Mouse (Mus musculus) testis, adult 2 months (tissue): ENCODE data around the gene Pfkp. TPM values are rescaled to one million over a fixed set of nuclear protein-coding genes. Genes with fewer than 3 reads are reported as not detected.

Experiments used
- H3K27ac ChIP-seq: fragments of 200-500 bp; 2 replicates; pipeline ENCODE4 v1.5.1; 2012; ENCODE audit warnings: low read depth, low read length; ENCODE audit not compliant: control insufficient read depth, insufficient read depth
- H3K27me3 ChIP-seq: fragments of 200-500 bp; 2 replicates; pipeline ENCODE4 v1.6.1; 2012; ENCODE audit warnings: mild to moderate bottlenecking, low read length, moderate library complexity; ENCODE audit not compliant: control insufficient read depth, insufficient read depth
- H3K36me3 ChIP-seq: fragments of 200-500 bp; 2 replicates; pipeline ENCODE4 v1.6.1; 2012; ENCODE audit warnings: mild to moderate bottlenecking, low read length; ENCODE audit not compliant: control insufficient read depth, insufficient read depth
- H3K4me1 ChIP-seq: fragments of 200-500 bp; 2 replicates; pipeline ENCODE4 v1.6.1; 2012; ENCODE audit warnings: low read length; ENCODE audit not compliant: control insufficient read depth, insufficient read depth
- H3K4me3 ChIP-seq: fragments of 200-500 bp; 2 replicates; pipeline ENCODE4 v1.5.1; 2012; ENCODE audit warnings: low read depth, mild to moderate bottlenecking, low read length, moderate library complexity, mixed read lengths; ENCODE audit not compliant: control insufficient read depth
- CTCF ChIP-seq: fragments of 200-500 bp; IDR thresholded peaks from 2 replicates; pipeline ENCODE4 v1.5.1; 2012; ENCODE audit warnings: low read depth, mild to moderate bottlenecking, inconsistent platforms, low read length, moderate library complexity; ENCODE audit not compliant: control insufficient read depth, insufficient read depth, insufficient replicate concordance
- POLR2A ChIP-seq: fragments of 200-500 bp; IDR thresholded peaks from 2 replicates; pipeline ENCODE4 v1.6.1; 2012; ENCODE audit warnings: low read depth, mild to moderate bottlenecking, inconsistent platforms, low read length, moderate library complexity; ENCODE audit not compliant: control insufficient read depth
- polyA plus RNA-seq: library from polyadenylated mRNA; depleted of rRNA; stranded (reverse); fragments of >200 nt; gene quantifications from 2 replicates; pipeline ENCODE4 v1.2.3, GENCODE M21; 2012; rRNA removed

Gene Pfkp
- 133 and 158 TPM in 2 replicates for polyA plus RNA-seq

DNA sequence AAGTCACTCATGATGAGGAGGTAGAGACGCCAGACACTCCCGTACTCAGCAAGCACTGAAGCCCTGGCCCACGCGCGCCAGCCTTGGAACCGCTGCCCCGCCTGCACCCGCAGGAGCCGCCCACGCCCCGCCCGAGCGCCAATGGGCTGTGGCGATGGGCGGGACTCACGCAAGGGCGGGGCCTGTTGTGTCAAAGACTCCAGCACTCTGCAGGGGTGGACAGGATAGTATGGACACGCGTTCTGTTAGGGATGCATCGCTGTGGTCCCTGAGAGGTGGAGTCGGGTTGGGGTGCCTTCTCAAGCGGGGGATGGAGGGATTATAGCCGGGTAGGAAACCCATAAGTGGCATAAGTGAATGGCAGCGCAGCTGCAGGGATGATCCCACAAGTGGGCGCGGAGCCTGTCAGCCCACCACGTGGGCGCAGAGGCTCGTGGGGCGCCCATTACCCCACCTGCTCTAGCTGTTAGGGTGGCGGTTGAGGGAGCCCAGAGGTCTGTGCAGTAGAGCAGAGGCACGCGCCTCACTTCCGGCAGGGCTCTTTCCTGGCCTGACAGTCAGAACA is at the start of gene Pfkp:
Gene Pfkp (minus strand): TSS at position 109 of the 565 bp plus-strand sequence.
- H3K27ac ChIP-seq, result peak within 1 kb of the TSS; percentile 93
- H3K4me1 ChIP-seq, result peaks cover 27% of the 10 kb centered on the region

DNA sequence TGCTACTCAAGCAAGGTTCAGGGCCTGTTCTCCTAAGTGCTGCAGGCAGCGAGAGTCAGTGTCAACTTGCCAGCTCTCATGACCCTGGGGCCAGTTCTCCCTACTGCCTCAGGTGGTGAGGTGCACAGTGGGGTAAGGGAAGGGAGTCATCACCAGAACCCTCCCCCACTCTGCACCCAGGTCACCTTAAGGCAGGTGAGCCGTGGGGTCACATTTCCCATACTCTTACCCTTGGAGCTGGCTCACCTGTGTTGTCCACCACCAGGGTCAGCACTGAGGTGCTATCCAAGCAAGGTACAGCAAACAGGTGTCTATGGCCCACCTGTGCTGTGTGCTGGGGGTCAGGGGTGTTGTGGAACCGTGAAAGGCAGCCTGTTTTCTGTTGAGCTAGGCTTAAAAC is 42.0 kb upstream of the Pfkp start:
- no peak overlapping the region for H3K4me3 ChIP-seq
- H3K4me1 ChIP-seq, result peaks cover 2% of the 10 kb centered on the region; the same call in 1 of the 2 replicates
- no peaks in the 10 kb centered on the region for H3K27me3 ChIP-seq
- TF ChIP-seq CTCF (no peak), POLR2A (no peak)
- H3K27ac ChIP-seq, result no peak overlapping the region
- no peaks in the 10 kb centered on the region for H3K36me3 ChIP-seq

More for the DNA sequence above, at the start of gene Pfkp:
- Histone ChIP-seq H3K4me3 (peak within 1 kb of the TSS; percentile 91), H3K36me3 (no peaks in the 10 kb centered on the region), H3K27me3 (no peaks in the 10 kb centered on the region)
- TF ChIP-seq CTCF (no peak), POLR2A (peak; percentile 65)

DNA sequence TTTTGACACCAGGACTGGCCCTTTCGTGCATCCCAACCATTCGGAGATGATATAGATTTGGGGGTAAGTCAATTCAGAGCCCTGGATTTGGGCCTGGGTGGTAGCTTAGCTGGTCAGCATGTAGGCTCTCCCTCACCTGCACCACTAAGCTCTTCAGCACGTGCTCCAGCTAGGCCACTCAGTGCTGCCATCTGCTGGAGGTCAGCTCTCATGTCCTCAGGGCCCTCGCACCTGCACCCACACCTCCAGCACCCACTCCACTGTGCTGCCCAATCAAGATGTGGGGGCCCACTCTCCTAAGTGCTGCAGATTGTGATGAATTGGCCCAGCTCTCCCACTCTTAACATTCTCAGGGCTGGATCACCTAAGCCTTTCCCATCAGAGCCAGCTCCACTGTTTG is 41.4 kb upstream of the Pfkp start:
- Histone ChIP-seq H3K4me3 (no peak overlapping the region), H3K27ac (no peak overlapping the region), H3K27me3 (no peaks in the 10 kb centered on the region), H3K4me1 (peaks cover 2% of the 10 kb centered on the region; the same call in 1 of the 2 replicates), H3K36me3 (no peaks in the 10 kb centered on the region)
- TF ChIP-seq CTCF (peak; percentile 93; the same call in 1 of the 2 replicates), POLR2A (no peak)

DNA sequence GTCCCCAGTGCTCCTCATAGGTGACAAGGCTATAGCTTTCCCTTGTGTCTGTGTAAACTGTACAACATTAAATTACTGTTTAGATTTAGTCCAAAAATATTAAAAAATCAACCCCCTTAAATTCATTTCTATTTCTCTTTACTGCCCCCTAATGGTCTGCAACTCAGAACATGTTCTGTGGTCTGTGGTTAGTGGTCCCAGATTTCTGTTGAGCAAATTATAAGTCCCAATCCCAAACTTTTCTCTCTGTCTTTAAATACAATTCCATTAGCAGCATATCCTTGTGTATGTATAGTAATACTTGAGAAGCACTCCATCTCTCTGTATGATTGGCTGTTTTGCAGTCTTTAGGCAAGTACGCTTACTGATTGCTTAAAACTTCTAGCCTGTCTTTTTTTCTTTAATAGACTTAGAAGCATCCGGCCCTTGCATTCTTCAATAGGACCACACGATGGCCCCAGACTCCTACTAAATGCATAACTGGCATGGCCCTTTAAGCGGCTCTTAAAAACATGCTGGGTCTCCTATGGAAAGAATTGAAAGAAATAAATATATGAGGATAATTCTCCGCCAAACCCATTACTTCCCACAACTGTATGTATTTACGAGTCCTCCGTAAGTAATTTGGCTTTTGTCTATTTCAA is 40.3 kb upstream of the Pfkp start:
- Histone ChIP-seq H3K4me1 (peaks cover 2% of the 10 kb centered on the region; the same call in 1 of the 2 replicates), H3K27me3 (no peaks in the 10 kb centered on the region), H3K27ac (no peak overlapping the region), H3K36me3 (no peaks in the 10 kb centered on the region), H3K4me3 (no peak overlapping the region)
- TF ChIP-seq POLR2A, result no peak
- TF ChIP-seq CTCF, result no peak

DNA sequence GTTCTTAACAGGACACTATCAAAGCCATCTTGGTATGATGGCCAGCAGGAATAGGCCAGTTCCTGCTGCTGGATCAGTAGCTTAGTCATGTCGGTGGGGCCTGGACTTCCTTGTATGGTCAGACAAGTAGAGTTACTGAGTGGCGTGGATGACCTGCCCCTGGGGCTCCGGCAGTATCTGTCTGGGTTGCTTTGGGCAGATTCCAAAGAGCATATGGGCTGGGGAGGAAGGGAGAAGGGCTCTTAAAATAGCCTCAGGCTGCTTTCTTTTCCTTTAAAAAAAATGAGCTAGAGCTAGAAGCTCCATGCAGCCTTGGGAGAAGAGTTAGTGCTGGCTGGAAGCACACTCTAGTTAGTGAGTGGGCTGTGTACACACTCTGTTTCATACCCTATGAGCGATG is 18.3 kb upstream of the Pfkp start:
- no peak overlapping the region for H3K27ac ChIP-seq
- no peaks in the 10 kb centered on the region for H3K36me3 ChIP-seq
- H3K4me3 ChIP-seq, result no peak overlapping the region
- H3K4me1 ChIP-seq, result no peaks in the 10 kb centered on the region
- no peaks in the 10 kb centered on the region for H3K27me3 ChIP-seq
- TF ChIP-seq POLR2A, result no peak
- TF ChIP-seq CTCF, result no peak

DNA sequence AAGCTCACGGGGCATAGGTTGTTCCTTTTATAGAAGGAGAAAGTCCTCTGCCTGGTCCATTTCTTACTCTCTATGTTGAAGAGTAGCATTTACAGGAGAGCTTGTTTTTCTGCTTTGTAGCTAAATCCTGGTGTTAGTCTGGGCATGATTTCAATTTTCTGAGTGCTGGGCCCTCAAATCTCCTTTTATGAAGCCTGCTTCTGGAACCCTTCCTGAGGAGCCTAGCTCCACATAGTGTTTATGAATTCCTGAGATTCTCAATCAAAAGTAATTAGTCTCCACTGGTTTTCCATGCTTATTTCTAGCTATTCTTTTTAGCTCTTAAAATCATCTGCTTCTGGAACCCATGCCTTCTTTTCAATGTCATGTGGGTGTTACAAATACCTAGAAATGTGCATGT is 16.9 kb upstream of the Pfkp start:
- Histone ChIP-seq H3K4me1 (no peaks in the 10 kb centered on the region), H3K27ac (no peak overlapping the region), H3K4me3 (no peak overlapping the region), H3K36me3 (no peaks in the 10 kb centered on the region), H3K27me3 (no peaks in the 10 kb centered on the region)
- TF ChIP-seq POLR2A (no peak), CTCF (no peak)

DNA sequence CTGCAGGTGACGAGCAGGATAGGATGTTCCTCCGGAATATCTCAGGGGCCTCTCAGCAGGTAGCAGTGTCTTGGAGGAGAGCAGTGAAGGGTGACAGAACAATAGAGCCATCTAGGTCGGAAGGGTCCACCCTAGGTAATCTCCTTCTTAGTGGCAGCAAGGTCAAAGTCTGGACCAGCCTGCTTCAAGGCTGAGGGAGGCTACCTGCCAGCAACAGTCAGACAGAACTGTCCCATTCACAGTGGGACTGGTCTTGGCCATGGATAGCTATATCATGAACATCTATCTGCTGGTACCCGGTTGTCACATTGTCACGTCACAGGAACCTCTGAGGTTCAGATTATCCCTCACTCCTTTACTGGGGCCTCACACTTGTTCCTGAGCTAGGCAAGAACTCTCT is 15.6 kb upstream of the Pfkp start:
- H3K27me3 ChIP-seq, result no peaks in the 10 kb centered on the region
- no peak overlapping the region for H3K27ac ChIP-seq

More for the DNA sequence above, 15.6 kb upstream of the Pfkp start:
- no peak overlapping the region for H3K4me3 ChIP-seq
- no peaks in the 10 kb centered on the region for H3K36me3 ChIP-seq
- H3K4me1 ChIP-seq, result no peaks in the 10 kb centered on the region
- no peak for TF ChIP-seq POLR2A
- TF ChIP-seq CTCF, result no peak
